Mouse (Mus musculus) heart, adult 8-10 months (tissue): Measurements from ENCODE around the gene Zfp709. TPM values are rescaled to one million over a fixed set of nuclear protein-coding genes. Genes with fewer than 3 reads are reported as not detected.
"Not testable (repeated sequence)": the region's sequence is repeated elsewhere in the genome, so short reads cannot be mapped to it uniquely, and the experiment has no call there.

Experiments
- DNase-seq: peaks from one replicate; pipeline ENCODE4 v3.0.0; 2022; ENCODE audit warnings: low spot score
- total RNA-seq, 4 experiments: library from RNA; stranded (reverse); gene quantifications; 2 replicates each; pipeline ENCODE4 v1.2.4; 2022

Gene Zfp709
- total RNA-seq, result 1 to 10 TPM; 5.0 to 8.7 (median 5.8) TPM

- peak; percentile 77 for DNase-seq
Observed at GRCm38 (mm10) chr8:71881618-71882274, at the start of gene Zfp709. Zfp709 (plus strand) TSS chr8:71882019.

- DNase-seq, result not testable (repeated sequence)
Observed at GRCm38 (mm10) chr8:71838207-71838606, 43.6 kb upstream of the Zfp709 start.

- not testable (repeated sequence) for DNase-seq
Observed at GRCm38 (mm10) chr8:71841201-71841817, 40.5 kb upstream of the Zfp709 start.

GRCm38 (mm10) chr8:71842476-71842875 lies 39.3 kb upstream of the Zfp709 start:
- not testable (repeated sequence) for DNase-seq

- not testable (repeated sequence) for DNase-seq
Observed at GRCm38 (mm10) chr8:71844453-71844852, 37.4 kb upstream of the Zfp709 start.

GRCm38 (mm10) chr8:71845993-71846483 lies 35.8 kb upstream of the Zfp709 start:
- DNase-seq, result not testable (repeated sequence)

GRCm38 (mm10) chr8:71846745-71847144 lies 35.1 kb upstream of the Zfp709 start:
- DNase-seq, result not testable (repeated sequence)

GRCm38 (mm10) chr8:71851014-71851413 lies 30.8 kb upstream of the Zfp709 start:
- not testable (repeated sequence) for DNase-seq

- DNase-seq, result not testable (repeated sequence)
Observed at GRCm38 (mm10) chr8:71853360-71853759, 28.5 kb upstream of the Zfp709 start.

- not testable (repeated sequence) for DNase-seq
Observed at GRCm38 (mm10) chr8:71856630-71857328, 25.0 kb upstream of the Zfp709 start.

- DNase-seq, result not testable (repeated sequence)
Observed at GRCm38 (mm10) chr8:71857364-71857763, 24.5 kb upstream of the Zfp709 start.

- not testable (repeated sequence) for DNase-seq
Observed at GRCm38 (mm10) chr8:71861551-71861950, 20.3 kb upstream of the Zfp709 start.

GRCm38 (mm10) chr8:71862038-71862437 lies 19.8 kb upstream of the Zfp709 start:
- not testable (repeated sequence) for DNase-seq

- DNase-seq, result not testable (repeated sequence)
Observed at GRCm38 (mm10) chr8:71900666-71901065, 18.8 kb downstream of the Zfp709 start.

GRCm38 (mm10) chr8:71903084-71903483 lies 21.3 kb downstream of the Zfp709 start:
- DNase-seq, result not testable (repeated sequence)

- no peak for DNase-seq
Observed at GRCm38 (mm10) chr8:71906809-71907208, 25.0 kb downstream of the Zfp709 start.

GRCm38 (mm10) chr8:71907798-71908257 lies 26.0 kb downstream of the Zfp709 start:
- DNase-seq, result no peak

GRCm38 (mm10) chr8:71908309-71909261 lies 26.8 kb downstream of the Zfp709 start, which contains the start of the genes Zfp882 and Zfp617:
Zfp882 (plus strand) TSS chr8:71908608.
Zfp617 (plus strand) TSS chr8:71908635.
- peak; percentile 92 for DNase-seq

- no peak for DNase-seq
Observed at GRCm38 (mm10) chr8:71912286-71912685, 30.5 kb downstream of the Zfp709 start.

- peak; percentile 96 for DNase-seq
Observed at GRCm38 (mm10) chr8:71922567-71923401, 41.0 kb downstream of the Zfp709 start.
